Mouse (Mus musculus): ENCODE results near the gene Tmsb15l. TPM values are rescaled to one million over a fixed set of nuclear protein-coding genes. Genes with fewer than 3 reads are reported as not detected.

Gene Tmsb15l
- 1.4 TPM in 1 of 2 replicates, not detected in the other for polyA plus RNA-seq (2011; ENCODE audit: insufficient read depth, insufficient read length, low read depth, missing spikeins)

DNA sequence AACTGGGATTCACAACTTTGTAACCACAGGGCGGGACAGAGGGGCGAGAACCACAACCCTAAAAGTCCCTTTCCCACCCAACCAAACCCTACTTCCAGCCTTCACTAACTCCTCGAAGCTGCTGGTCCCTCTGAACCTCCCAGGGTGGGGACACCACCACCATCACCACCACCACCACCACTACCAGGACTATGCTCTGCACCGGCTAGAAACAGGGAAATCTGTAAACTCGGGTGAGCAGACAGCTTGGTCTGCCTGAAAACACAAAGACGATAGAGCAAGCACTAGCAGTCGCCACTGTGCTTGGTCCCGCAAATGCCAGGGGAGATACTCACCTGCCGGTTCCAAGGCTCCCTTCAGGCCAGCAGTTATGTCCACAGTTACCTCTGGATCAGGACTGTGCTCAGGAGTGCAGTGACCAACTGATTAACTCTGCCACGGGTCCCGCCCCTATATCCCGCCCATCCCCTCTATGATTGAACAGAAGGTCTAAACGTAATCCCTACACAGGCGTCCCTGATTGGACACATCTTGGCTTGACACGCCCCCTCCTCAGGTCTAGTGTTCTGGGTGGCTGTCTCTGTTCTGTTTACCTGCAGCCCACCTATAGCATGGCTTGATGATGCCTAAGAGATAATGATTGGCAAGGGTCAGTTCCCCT lies at the start of gene Tmsb15l, which contains the start of gene Tmsb15b1:
Gene Tmsb15l (minus strand): TSS at position 446 of the 661 bp plus-strand sequence.
Gene Tmsb15b1 (minus strand): TSS at position 451 of the 661 bp plus-strand sequence.
- no peaks in the 10 kb centered on the region for H3K4me1 ChIP-seq (ENCODE audit: control insufficient read depth, insufficient read depth, low read length)
- peak within 1 kb of the TSS; percentile 12; the same call in 1 of the 2 replicates for H3K9ac ChIP-seq (ENCODE audit: low read depth, poor library complexity, severe bottlenecking)
- no peak for TF ChIP-seq CTCF (IDR thresholded peaks at IDR 0.05; ENCODE audit: low read depth, low read length)
- TF ChIP-seq EP300 (IDR thresholded peaks at IDR 0.05; ENCODE audit: insufficient read depth, low read depth, low read length): no peak
- TF ChIP-seq POLR2A (IDR thresholded peaks at IDR 0.05; ENCODE audit: insufficient read depth, low read length): peak; percentile 66
- no peaks in the 10 kb centered on the region for H3K9me3 ChIP-seq (replicated peaks; ENCODE audit: control insufficient read depth, insufficient read depth, low read length, poor library complexity, severe bottlenecking)
- no peak within 1 kb of the TSS for H3K27ac ChIP-seq (ENCODE audit: insufficient read depth, low read length)
- H3K4me3 ChIP-seq (ENCODE audit: low read depth, low read length): peak within 1 kb of the TSS; percentile 96
- H3K27me3 ChIP-seq (ENCODE audit: control insufficient read depth, insufficient read depth, low read length, poor library complexity, severe bottlenecking): no peaks in the 10 kb centered on the region
- no peaks in the 10 kb centered on the region for H3K36me3 ChIP-seq (ENCODE audit: control insufficient read depth, insufficient read depth, low read length, poor library complexity, severe bottlenecking)

GRCm38 (mm10) chrX:137019310-137019709 lies 42.6 kb upstream of the Tmsb15l start:
- no peaks in the 10 kb centered on the region for H3K4me1 ChIP-seq (ENCODE audit: control insufficient read depth, insufficient read depth, low read length)
- no peak overlapping the region for H3K27ac ChIP-seq (ENCODE audit: insufficient read depth, low read length)
- no peaks in the 10 kb centered on the region for H3K9me3 ChIP-seq (replicated peaks; ENCODE audit: control insufficient read depth, insufficient read depth, low read length, poor library complexity, severe bottlenecking)
- H3K9ac ChIP-seq (ENCODE audit: low read depth, poor library complexity, severe bottlenecking): no peak overlapping the region
- H3K4me3 ChIP-seq (ENCODE audit: low read depth, low read length): no peak overlapping the region
- H3K36me3 ChIP-seq (ENCODE audit: control insufficient read depth, insufficient read depth, low read length, poor library complexity, severe bottlenecking): no peaks in the 10 kb centered on the region
- TF ChIP-seq CTCF (IDR thresholded peaks at IDR 0.05; ENCODE audit: low read depth, low read length) (no peak), POLR2A (IDR thresholded peaks at IDR 0.05; ENCODE audit: insufficient read depth, low read length) (no peak), EP300 (IDR thresholded peaks at IDR 0.05; ENCODE audit: insufficient read depth, low read depth, low read length) (no peak)
- no peaks in the 10 kb centered on the region for H3K27me3 ChIP-seq (ENCODE audit: control insufficient read depth, insufficient read depth, low read length, poor library complexity, severe bottlenecking)

GRCm38 (mm10) chrX:137017668-137018067 lies 41.0 kb upstream of the Tmsb15l start:
- H3K27ac ChIP-seq (ENCODE audit: insufficient read depth, low read length): no peak overlapping the region
- H3K4me3 ChIP-seq (ENCODE audit: low read depth, low read length): no peak overlapping the region
- no peak overlapping the region for H3K9ac ChIP-seq (ENCODE audit: low read depth, poor library complexity, severe bottlenecking)
- no peaks in the 10 kb centered on the region for H3K9me3 ChIP-seq (replicated peaks; ENCODE audit: control insufficient read depth, insufficient read depth, low read length, poor library complexity, severe bottlenecking)
- no peaks in the 10 kb centered on the region for H3K4me1 ChIP-seq (ENCODE audit: control insufficient read depth, insufficient read depth, low read length)
- H3K36me3 ChIP-seq (ENCODE audit: control insufficient read depth, insufficient read depth, low read length, poor library complexity, severe bottlenecking): no peaks in the 10 kb centered on the region
- TF ChIP-seq POLR2A (IDR thresholded peaks at IDR 0.05; ENCODE audit: insufficient read depth, low read length) (no peak), CTCF (IDR thresholded peaks at IDR 0.05; ENCODE audit: low read depth, low read length) (no peak), EP300 (IDR thresholded peaks at IDR 0.05; ENCODE audit: insufficient read depth, low read depth, low read length) (no peak)
- H3K27me3 ChIP-seq (ENCODE audit: control insufficient read depth, insufficient read depth, low read length, poor library complexity, severe bottlenecking): no peaks in the 10 kb centered on the region

DNA sequence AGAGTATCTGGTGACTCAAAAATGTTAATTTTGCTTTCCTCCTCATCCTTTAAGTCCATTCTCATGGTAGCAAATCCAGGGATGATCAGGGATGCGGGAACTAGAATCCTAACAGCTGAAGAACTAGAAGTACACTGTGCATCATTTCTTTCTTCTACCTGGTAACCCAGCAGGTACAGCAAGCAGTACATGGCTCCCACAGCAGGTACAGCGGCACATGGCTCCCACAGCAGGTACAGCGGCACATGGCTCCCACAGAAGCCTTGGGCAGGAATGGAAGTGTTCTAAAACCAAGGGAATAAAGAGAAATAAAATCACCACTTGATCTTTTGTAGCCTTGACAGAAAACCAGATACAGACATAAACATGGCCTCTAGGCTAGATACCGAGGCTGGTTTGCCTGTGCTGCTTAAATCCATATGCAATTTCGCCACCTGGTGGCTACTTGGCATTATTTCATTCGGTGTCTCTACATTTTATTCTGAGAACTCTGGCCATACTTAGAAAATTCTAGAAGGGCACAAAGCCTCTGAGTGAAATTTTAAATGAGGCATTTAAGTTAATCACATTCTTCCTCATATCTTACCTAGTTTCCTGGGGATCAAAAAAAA lies 38.5 kb upstream of the Tmsb15l start:
- no peak overlapping the region for H3K27ac ChIP-seq (ENCODE audit: insufficient read depth, low read length)
- no peaks in the 10 kb centered on the region for H3K27me3 ChIP-seq (ENCODE audit: control insufficient read depth, insufficient read depth, low read length, poor library complexity, severe bottlenecking)
- no peak overlapping the region for H3K9ac ChIP-seq (ENCODE audit: low read depth, poor library complexity, severe bottlenecking)
- H3K4me1 ChIP-seq (ENCODE audit: control insufficient read depth, insufficient read depth, low read length): no peaks in the 10 kb centered on the region
- TF ChIP-seq EP300 (IDR thresholded peaks at IDR 0.05; ENCODE audit: insufficient read depth, low read depth, low read length) (no peak), CTCF (IDR thresholded peaks at IDR 0.05; ENCODE audit: low read depth, low read length) (no peak), POLR2A (IDR thresholded peaks at IDR 0.05; ENCODE audit: insufficient read depth, low read length) (no peak)
- H3K36me3 ChIP-seq (ENCODE audit: control insufficient read depth, insufficient read depth, low read length, poor library complexity, severe bottlenecking): no peaks in the 10 kb centered on the region
- H3K4me3 ChIP-seq (ENCODE audit: low read depth, low read length): no peak overlapping the region
- no peaks in the 10 kb centered on the region for H3K9me3 ChIP-seq (replicated peaks; ENCODE audit: control insufficient read depth, insufficient read depth, low read length, poor library complexity, severe bottlenecking)

GRCm38 (mm10) chrX:136996256-136996655 lies 19.6 kb upstream of the Tmsb15l start:
- no peaks in the 10 kb centered on the region for H3K9me3 ChIP-seq (replicated peaks; ENCODE audit: control insufficient read depth, insufficient read depth, low read length, poor library complexity, severe bottlenecking)
- H3K4me1 ChIP-seq (ENCODE audit: control insufficient read depth, insufficient read depth, low read length): no peaks in the 10 kb centered on the region
- TF ChIP-seq CTCF (IDR thresholded peaks at IDR 0.05; ENCODE audit: low read depth, low read length): no peak
- no peak for TF ChIP-seq EP300 (IDR thresholded peaks at IDR 0.05; ENCODE audit: insufficient read depth, low read depth, low read length)
- TF ChIP-seq POLR2A (IDR thresholded peaks at IDR 0.05; ENCODE audit: insufficient read depth, low read length): no peak
- H3K9ac ChIP-seq (ENCODE audit: low read depth, poor library complexity, severe bottlenecking): no peak overlapping the region
- H3K27me3 ChIP-seq (ENCODE audit: control insufficient read depth, insufficient read depth, low read length, poor library complexity, severe bottlenecking): no peaks in the 10 kb centered on the region; the same call in 1 of the 2 replicates
- H3K4me3 ChIP-seq (ENCODE audit: low read depth, low read length): no peak overlapping the region
- H3K27ac ChIP-seq (ENCODE audit: insufficient read depth, low read length): no peak overlapping the region
- H3K36me3 ChIP-seq (ENCODE audit: control insufficient read depth, insufficient read depth, low read length, poor library complexity, severe bottlenecking): no peaks in the 10 kb centered on the region

GRCm38 (mm10) chrX:136993641-136994040 lies 17.0 kb upstream of the Tmsb15l start:
- H3K27ac ChIP-seq (ENCODE audit: insufficient read depth, low read length): no peak overlapping the region
- H3K4me3 ChIP-seq (ENCODE audit: low read depth, low read length): peak overlapping the region; percentile 49; the same call in 1 of the 2 replicates

More at GRCm38 (mm10) chrX:136993641-136994040, 17.0 kb upstream of the Tmsb15l start:
- Histone ChIP-seq H3K4me1 (ENCODE audit: control insufficient read depth, insufficient read depth, low read length) (no peaks in the 10 kb centered on the region), H3K27me3 (ENCODE audit: control insufficient read depth, insufficient read depth, low read length, poor library complexity, severe bottlenecking) (no peaks in the 10 kb centered on the region; the same call in 1 of the 2 replicates), H3K36me3 (ENCODE audit: control insufficient read depth, insufficient read depth, low read length, poor library complexity, severe bottlenecking) (no peaks in the 10 kb centered on the region), H3K9ac (ENCODE audit: low read depth, poor library complexity, severe bottlenecking) (peak overlapping the region; percentile 22; the same call in 1 of the 2 replicates), H3K9me3 (replicated peaks; ENCODE audit: control insufficient read depth, insufficient read depth, low read length, poor library complexity, severe bottlenecking) (no peaks in the 10 kb centered on the region)
- TF ChIP-seq POLR2A (IDR thresholded peaks at IDR 0.05; ENCODE audit: insufficient read depth, low read length) (no peak), CTCF (IDR thresholded peaks at IDR 0.05; ENCODE audit: low read depth, low read length) (no peak), EP300 (IDR thresholded peaks at IDR 0.05; ENCODE audit: insufficient read depth, low read depth, low read length) (no peak)
